Mouse (Mus musculus): ENCODE results near the gene Vmn1r214. TPM values are rescaled to one million over a fixed set of nuclear protein-coding genes. Genes with fewer than 3 reads are reported as not detected.

Gene Vmn1r214
- polyA plus RNA-seq, 1 experiment from 2014 or later, result not detected

Other genes with a start within 250 kb of the Vmn1r214 start
- gene Vmn1r209, start 220.7 kb upstream of the Vmn1r214 start, polyA plus RNA-seq (2015; fragmentation: Nextera tagmentation; extraction: Ambion mirVana), result not detected in 2 replicates
- gene Vmn1r210, start 199.1 kb upstream of the Vmn1r214 start, polyA plus RNA-seq (2015; fragmentation: Nextera tagmentation; extraction: Ambion mirVana), result not detected in 2 replicates
- gene Vmn1r211, start 172.9 kb upstream of the Vmn1r214 start, polyA plus RNA-seq (2015; fragmentation: Nextera tagmentation; extraction: Ambion mirVana), result not detected in 2 replicates
- not detected in 2 replicates for gene Vmn1r212, start 146.2 kb upstream of the Vmn1r214 start, polyA plus RNA-seq (2015; fragmentation: Nextera tagmentation; extraction: Ambion mirVana)
- gene Vmn1r213, start 22.8 kb upstream of the Vmn1r214 start, polyA plus RNA-seq (2015; fragmentation: Nextera tagmentation; extraction: Ambion mirVana), result not detected in 2 replicates
- not detected in 2 replicates for gene Vmn1r215, start 37.6 kb downstream of the Vmn1r214 start, polyA plus RNA-seq (2015; fragmentation: Nextera tagmentation; extraction: Ambion mirVana)
- gene Vmn1r217, start 87.8 kb downstream of the Vmn1r214 start, polyA plus RNA-seq (2015; fragmentation: Nextera tagmentation; extraction: Ambion mirVana), result not detected in 2 replicates
- gene Vmn1r218, start 102.7 kb downstream of the Vmn1r214 start, polyA plus RNA-seq (2015; fragmentation: Nextera tagmentation; extraction: Ambion mirVana), result not detected in 2 replicates
- gene Vmn1r219, start 128.9 kb downstream of the Vmn1r214 start, polyA plus RNA-seq (2015; fragmentation: Nextera tagmentation; extraction: Ambion mirVana), result not detected in 2 replicates
- not detected in 2 replicates for gene Vmn1r220, start 157.6 kb downstream of the Vmn1r214 start, polyA plus RNA-seq (2015; fragmentation: Nextera tagmentation; extraction: Ambion mirVana)
- gene Vmn1r221, start 183.7 kb downstream of the Vmn1r214 start, polyA plus RNA-seq (2015; fragmentation: Nextera tagmentation; extraction: Ambion mirVana), result not detected in 2 replicates
- not detected in 2 replicates for gene Vmn1r222, start 205.5 kb downstream of the Vmn1r214 start, polyA plus RNA-seq (2015; fragmentation: Nextera tagmentation; extraction: Ambion mirVana)
- not detected in 2 replicates for gene Vmn1r223, start 216.7 kb downstream of the Vmn1r214 start, polyA plus RNA-seq (2015; fragmentation: Nextera tagmentation; extraction: Ambion mirVana)